Mouse (Mus musculus) ES-Bruce4 (cell line): Measurements from ENCODE around the gene Acer3.

Experiments
- CTCF ChIP-seq: IDR thresholded peaks from one replicate; pipeline ENCODE4 v1.8.1; 2011; ENCODE audit warnings: low read depth, low read length
- POLR2A ChIP-seq: IDR thresholded peaks from one replicate; pipeline ENCODE4 v1.8.1; 2011; ENCODE audit warnings: low read length; ENCODE audit not compliant: insufficient read depth

GRCm38 (mm10) chr7:98276263-98276662 lies 44.7 kb downstream of the Acer3 start:
- TF ChIP-seq CTCF, result no peak
- TF ChIP-seq POLR2A, result no peak
